Mouse (Mus musculus) urinary bladder, adult 2 months (tissue): Measurements from ENCODE around the gene Col11a2. TPM values are rescaled to one million over a fixed set of nuclear protein-coding genes. Genes with fewer than 3 reads are reported as not detected.

Source experiments
- DNase-seq: peaks from one replicate; pipeline ENCODE4 v3.0.0; 2022; ENCODE audit warnings: low spot score
- polyA plus RNA-seq: library from polyadenylated mRNA; depleted of rRNA; stranded (reverse); fragments of >200 nt; gene quantifications from 2 replicates; pipeline ENCODE4 v1.2.3, GENCODE M21; 2012

Col11a2 gene
- polyA plus RNA-seq, 1 experiment: 1.8 TPM

GRCm38 (mm10) chr17:34057224-34057623 lies 18.0 kb downstream of the Col11a2 start:
- DNase-seq: no peak

GRCm38 (mm10) chr17:34068864-34069263 lies 29.6 kb downstream of the Col11a2 start:
- DNase-seq: no peak

GRCm38 (mm10) chr17:34072091-34072490 lies 32.9 kb downstream of the Col11a2 start:
- DNase-seq: no peak

GRCm38 (mm10) chr17:34075271-34075670 lies 36.0 kb downstream of the Col11a2 start:
- no peak for DNase-seq

GRCm38 (mm10) chr17:34077549-34077948 lies 38.3 kb downstream of the Col11a2 start:
- no peak for DNase-seq

- DNase-seq: no peak
Observed at GRCm38 (mm10) chr17:34078148-34078547, 38.9 kb downstream of the Col11a2 start.

GRCm38 (mm10) chr17:34079002-34079401 lies 39.8 kb downstream of the Col11a2 start:
- no peak for DNase-seq

GRCm38 (mm10) chr17:34079621-34080020 lies 40.4 kb downstream of the Col11a2 start:
- DNase-seq: no peak

GRCm38 (mm10) chr17:34083104-34083503 lies 43.9 kb downstream of the Col11a2 start:
- DNase-seq: no peak

- no peak for DNase-seq
Observed at GRCm38 (mm10) chr17:34087386-34087785, 48.1 kb downstream of the Col11a2 start.

- DNase-seq: no peak
Observed at GRCm38 (mm10) chr17:34088124-34088523, 48.9 kb downstream of the Col11a2 start.

GRCm38 (mm10) chr17:34090923-34091322 lies 51.7 kb downstream of the Col11a2 start:
- DNase-seq: no peak

- DNase-seq: no peak
Observed at GRCm38 (mm10) chr17:34092197-34092875, 53.1 kb downstream of the Col11a2 start, which contains the start of gene H2-Oa. TSS of gene H2-Oa (plus strand) at chr17:34092340.

GRCm38 (mm10) chr17:34093199-34093874 lies 54.1 kb downstream of the Col11a2 start:
- no peak for DNase-seq

GRCm38 (mm10) chr17:34094283-34095035 lies 55.2 kb downstream of the Col11a2 start:
- DNase-seq: no peak

GRCm38 (mm10) chr17:34096497-34097010 lies 57.3 kb downstream of the Col11a2 start:
- no peak for DNase-seq

- no peak for DNase-seq
Observed at GRCm38 (mm10) chr17:34097272-34097671, 58.0 kb downstream of the Col11a2 start.

- no peak for DNase-seq
Observed at GRCm38 (mm10) chr17:34098709-34099479, 59.7 kb downstream of the Col11a2 start.

- no peak for DNase-seq
Observed at GRCm38 (mm10) chr17:34099531-34099930, 60.3 kb downstream of the Col11a2 start.

GRCm38 (mm10) chr17:34101185-34101584 lies 61.9 kb downstream of the Col11a2 start:
- no peak for DNase-seq

- DNase-seq: peak; percentile 89
Observed at GRCm38 (mm10) chr17:34101604-34102032, 62.4 kb downstream of the Col11a2 start.
